Mouse (Mus musculus) erythroblast, embryonic 14.5 days (primary cell): Measurements from ENCODE around the gene Pgm5. TPM values are rescaled to one million over a fixed set of nuclear protein-coding genes. Genes with fewer than 3 reads are reported as not detected.

Source experiments
- H3K27me3 ChIP-seq: 2 replicates; pipeline ENCODE4 v1.6.1; 2012; ENCODE audit warnings: inconsistent platforms; ENCODE audit not compliant: control insufficient read depth
- H3K36me3 ChIP-seq: 2 replicates; pipeline ENCODE4 v1.6.1; 2012; ENCODE audit warnings: mild to moderate bottlenecking, inconsistent platforms; ENCODE audit not compliant: control insufficient read depth
- H3K4me1 ChIP-seq: 2 replicates; pipeline ENCODE4 v1.6.1; 2012; ENCODE audit warnings: inconsistent platforms; ENCODE audit not compliant: control insufficient read depth
- H3K4me3 ChIP-seq: replicated peaks from 2 replicates; pipeline ENCODE3; 2012; ENCODE audit warnings: moderate library complexity, mild to moderate bottlenecking, inconsistent platforms
- H3K9me3 ChIP-seq: 2 replicates; pipeline ENCODE4 v1.6.1; 2012; ENCODE audit warnings: low read length, inconsistent platforms, mixed read lengths; ENCODE audit not compliant: control insufficient read depth
- GATA1 ChIP-seq: IDR thresholded peaks from 2 replicates; pipeline ENCODE4 v1.6.1; 2012; ENCODE audit warnings: low read length, inconsistent platforms, mixed read lengths
- TAL1 ChIP-seq: IDR thresholded peaks from 3 replicates; pipeline ENCODE4 v1.6.1; 2012; ENCODE audit warnings: low read length, inconsistent platforms, mixed read lengths
- polyA plus RNA-seq: library from polyadenylated mRNA; stranded (reverse); fragments of >175 nt; gene quantifications from 2 replicates; pipeline ENCODE4 v1.2.3, GENCODE M21; 2012

The Pgm5 gene
- polyA plus RNA-seq, 1 experiment = not detected

GRCm38 (mm10) chr19:24824517-24824916 lies 37.1 kb downstream of the Pgm5 start:
- H3K27me3 ChIP-seq = no peaks in the 10 kb centered on the region
- H3K4me1 ChIP-seq = no peaks in the 10 kb centered on the region
- no peaks in the 10 kb centered on the region for H3K9me3 ChIP-seq
- H3K4me3 ChIP-seq = no peak overlapping the region
- TF ChIP-seq GATA1 (no peak), TAL1 (no peak)
- H3K36me3 ChIP-seq = no peaks in the 10 kb centered on the region

- H3K36me3 ChIP-seq = no peaks in the 10 kb centered on the region
- H3K4me3 ChIP-seq = no peak overlapping the region
- TF ChIP-seq TAL1 (no peak), GATA1 (no peak)
- H3K27me3 ChIP-seq = no peaks in the 10 kb centered on the region
- H3K4me1 ChIP-seq = no peaks in the 10 kb centered on the region
- H3K9me3 ChIP-seq = no peaks in the 10 kb centered on the region
Observed at GRCm38 (mm10) chr19:24815661-24816221, 45.9 kb downstream of the Pgm5 start.

GRCm38 (mm10) chr19:24812861-24813293 lies 48.8 kb downstream of the Pgm5 start:
- TF ChIP-seq GATA1 (no peak), TAL1 (no peak)

GRCm38 (mm10) chr19:24812106-24812810 lies 49.4 kb downstream of the Pgm5 start:
- Histone ChIP-seq H3K9me3 (no peaks in the 10 kb centered on the region), H3K36me3 (no peaks in the 10 kb centered on the region), H3K4me3 (no peak overlapping the region), H3K27me3 (0 out of 2 replicates have a peak, but pooled peaks cover 2% of the 10 kb centered on the region), H3K4me1 (no peaks in the 10 kb centered on the region)
- TF ChIP-seq TAL1 (no peak), GATA1 (no peak)

More at GRCm38 (mm10) chr19:24812861-24813293, 48.8 kb downstream of the Pgm5 start:
- Histone ChIP-seq H3K9me3 (no peaks in the 10 kb centered on the region), H3K27me3 (0 out of 2 replicates have a peak, but pooled peaks cover 2% of the 10 kb centered on the region), H3K36me3 (no peaks in the 10 kb centered on the region), H3K4me3 (no peak overlapping the region), H3K4me1 (no peaks in the 10 kb centered on the region)

GRCm38 (mm10) chr19:24811451-24811850 lies 50.2 kb downstream of the Pgm5 start:
- H3K9me3 ChIP-seq = no peaks in the 10 kb centered on the region
- H3K4me1 ChIP-seq = no peaks in the 10 kb centered on the region
- no peaks in the 10 kb centered on the region for H3K36me3 ChIP-seq
- H3K4me3 ChIP-seq = no peak overlapping the region
- 0 out of 2 replicates have a peak, but pooled peaks cover 2% of the 10 kb centered on the region for H3K27me3 ChIP-seq
- no peak for TF ChIP-seq GATA1
- no peak for TF ChIP-seq TAL1

GRCm38 (mm10) chr19:24806013-24806412 lies 55.6 kb downstream of the Pgm5 start:
- TF ChIP-seq GATA1 (no peak), TAL1 (no peak)
- Histone ChIP-seq H3K4me3 (no peak overlapping the region), H3K27me3 (peaks cover 18% of the 10 kb centered on the region), H3K4me1 (no peaks in the 10 kb centered on the region), H3K9me3 (no peaks in the 10 kb centered on the region), H3K36me3 (no peaks in the 10 kb centered on the region)

- Histone ChIP-seq H3K9me3 (no peaks in the 10 kb centered on the region), H3K4me1 (peaks cover 35% of the 10 kb centered on the region), H3K27me3 (peaks cover 23% of the 10 kb centered on the region), H3K4me3 (no peak overlapping the region), H3K36me3 (no peaks in the 10 kb centered on the region)
- no peak for TF ChIP-seq GATA1
- no peak for TF ChIP-seq TAL1
Observed at GRCm38 (mm10) chr19:24797606-24798005, 64.0 kb downstream of the Pgm5 start.

GRCm38 (mm10) chr19:24794350-24794749 lies 67.3 kb downstream of the Pgm5 start:
- Histone ChIP-seq H3K36me3 (no peaks in the 10 kb centered on the region), H3K4me1 (peaks cover 44% of the 10 kb centered on the region), H3K27me3 (peaks cover 12% of the 10 kb centered on the region), H3K9me3 (no peaks in the 10 kb centered on the region), H3K4me3 (peak overlapping the region; percentile 8)
- TF ChIP-seq GATA1 (0 out of 2 replicates have a peak, but pooled peaks have one; percentile 19), TAL1 (peak; percentile 60; the same call in 2 of the 3 replicates)

- peaks cover 44% of the 10 kb centered on the region for H3K4me1 ChIP-seq
- TF ChIP-seq TAL1 (no peak), GATA1 (no peak)
- no peaks in the 10 kb centered on the region for H3K9me3 ChIP-seq
- peaks cover 11% of the 10 kb centered on the region for H3K27me3 ChIP-seq
- peak overlapping the region; percentile 27 for H3K4me3 ChIP-seq
- no peaks in the 10 kb centered on the region for H3K36me3 ChIP-seq
Observed at GRCm38 (mm10) chr19:24793545-24794139, 68.0 kb downstream of the Pgm5 start.
